ENCODE assay signal across 24 mouse cellular contexts in the genomic region with DNA sequence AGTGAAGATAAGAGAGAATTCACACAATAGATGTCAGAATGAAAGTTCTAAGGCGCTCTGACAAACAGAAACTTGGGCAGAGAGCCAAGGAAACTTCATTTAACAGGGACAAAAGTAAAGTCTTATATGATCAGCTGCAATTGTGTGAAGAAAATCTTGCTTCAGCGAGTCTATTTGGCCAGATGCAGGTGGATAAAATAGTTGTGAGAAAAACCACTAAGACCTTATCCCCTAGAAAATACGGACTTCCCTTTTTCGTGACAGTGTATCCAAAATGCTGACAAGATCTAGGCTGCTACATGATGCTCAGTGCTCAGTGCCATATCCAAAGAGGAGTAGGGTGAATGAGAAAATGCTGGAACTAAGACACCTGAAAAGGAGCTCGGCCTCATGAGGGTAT.
DNase-seq lines count a peak whose midpoint lies in the region; ATAC-seq and TF ChIP-seq lines count a peak whose summit lies in the region.
"Had no signal": no experiment of that assay in that cellular context is flagged by ENCODE, and none has a peak within 500 bp of the region (broad histone marks: within the 10 kb centered on the region; RNA-seq: fewer than 3 reads in every experiment).

No protein-coding gene starts in this region.

- H3K4me3 ChIP-seq in lung, embryonic 14.5 days (ENCODE audit: low read depth, low read length): no peak overlapping the region
- H3K4me3 ChIP-seq: embryonic facial prominence, embryonic 15.5 days; heart, adult 2 months; hindbrain, embryonic 12.5 days; hindbrain, embryonic 15.5 days had no signal

- no peak overlapping the region for H3K27ac ChIP-seq in lung, embryonic 14.5 days (ENCODE audit: low read depth)
- H3K27ac ChIP-seq: embryonic facial prominence, embryonic 15.5 days; heart, adult 2 months; hindbrain, embryonic 12.5 days; hindbrain, embryonic 15.5 days had no signal

- DNase-seq in heart, adult 11 months: peak; percentile 2
- DNase-seq in heart, adult 9 months (ENCODE audit: low spot score in 2 of 2): no peak
- peak; percentile 8 for DNase-seq in lung, embryonic 14.5 days
- no peak for DNase-seq in lung, postnatal 10 days
- no peak for DNase-seq in left cerebral cortex, postnatal 36 days (ENCODE audit: low spot score in 2 of 2)
- DNase-seq in urinary bladder, adult 2 months (ENCODE audit: low spot score): no peak
- DNase-seq: adrenal gland, postnatal 10 days; adrenal gland, postnatal 36 days; B cell, adult 2 months; cerebellum, adult 18-20 months; cerebellum, adult 9-10 months; cerebellum, postnatal 14 days; embryo, embryonic 11 days; heart, adult 2 months had no signal

- ATAC-seq in lung, embryonic 14.5 days (ENCODE audit: insufficient read depth): no peak
- ATAC-seq in common myeloid progenitor, adult 5-6 weeks (replicated peaks; ENCODE audit: low read depth, poor library complexity, severe bottlenecking): 0 out of 2 replicates have a peak, but pooled peaks have one; percentile 11
- ATAC-seq in megakaryocyte-erythroid progenitor cell, adult 5-6 weeks (replicated peaks; ENCODE audit: low FRiP score, low TSS enrichment, poor library complexity, severe bottlenecking): peak; percentile 15
- ATAC-seq: activated CD4-positive, CD25-positive, alpha-beta regulatory T cell, adult 4 months; forebrain, embryonic 14.5 days had no signal

- H3K4me1 ChIP-seq in lung, embryonic 14.5 days (ENCODE audit: insufficient read depth): no peaks in the 10 kb centered on the region
- H3K4me1 ChIP-seq: embryonic facial prominence, embryonic 15.5 days; hindbrain, embryonic 12.5 days; hindbrain, embryonic 15.5 days had no signal

- no peak for TF ChIP-seq CTCF in lung, embryonic 14.5 days (IDR thresholded peaks at IDR 0.05; ENCODE audit: low read depth)

- 68% methylated on average over 5 of the region's 5 CpGs for WGBS in lung, embryonic 14.5 days

- H3K9ac ChIP-seq in lung, embryonic 14.5 days: no peak overlapping the region
- H3K9ac ChIP-seq: embryonic facial prominence, embryonic 15.5 days; hindbrain, embryonic 12.5 days; hindbrain, embryonic 15.5 days had no signal

- intact Hi-C loops in left cerebral cortex, postnatal 36 days (cut with DNase I): no loop called here

- H3K27me3 ChIP-seq in lung, embryonic 14.5 days (ENCODE audit: insufficient read depth, low read length): no peaks in the 10 kb centered on the region
- H3K27me3 ChIP-seq: CH12.LX; embryonic facial prominence, embryonic 15.5 days; hindbrain, embryonic 12.5 days; hindbrain, embryonic 15.5 days had no signal

- H3K4me2 ChIP-seq in lung, embryonic 14.5 days: no peak overlapping the region
- H3K4me2 ChIP-seq: embryonic facial prominence, embryonic 15.5 days; heart, embryonic 11.5 days; hindbrain, embryonic 12.5 days; hindbrain, embryonic 15.5 days had no signal

- no peaks in the 10 kb centered on the region for H3K9me3 ChIP-seq in lung, embryonic 14.5 days (ENCODE audit: low read depth, low read length)
- H3K9me3 ChIP-seq: embryonic facial prominence, embryonic 15.5 days; hindbrain, embryonic 12.5 days; hindbrain, embryonic 15.5 days had no signal

- H3K36me3 ChIP-seq in lung, embryonic 14.5 days (ENCODE audit: insufficient read depth): no peaks in the 10 kb centered on the region
- H3K36me3 ChIP-seq: embryonic facial prominence, embryonic 15.5 days; G1E; hindbrain, embryonic 12.5 days; hindbrain, embryonic 15.5 days had no signal

Comparison
In these comparisons a context has a peak if more than half of its experiments do, and no peak if none do; other contexts are left out.
1. DNase-seq: peak in heart, adult 11 months (single experiment) and lung, embryonic 14.5 days (single experiment); none in heart, adult 9 months (0 of 2), lung, postnatal 10 days (single experiment), left cerebral cortex, postnatal 36 days (0 of 2) and urinary bladder, adult 2 months (single experiment).